Mouse (Mus musculus): ENCODE data around the gene Calm3. TPM values are rescaled to one million over a fixed set of nuclear protein-coding genes. Genes with fewer than 3 reads are reported as not detected.

Calm3 gene
- polyA plus RNA-seq, 1 experiment from 2014 or later: 237 TPM

GRCm38 (mm10) chr7:16914453-16915343, 9.2 kb downstream of the Calm3 start:
- TF ChIP-seq CTCF (IDR thresholded peaks at IDR 0.05): no peak
- DNase-seq (ENCODE audit: low read depth, low spot score): no peak
- no peaks in the 10 kb centered on the region for H3K27me3 ChIP-seq
- ChIA-PET CTCF (interaction anchor here (1.2 to 2.0 kb wide), 6 partner anchors 8 to 46 kb away, joined by 4 to 13 read pairs (median 8); partner anchors contain the start of genes Dact3 and Gng8), POLR2A (no interaction called here)
- ATAC-seq: no peak
- in situ Hi-C loops (cut with MboI; ENCODE audit: low pct_unique_long_range_greater_than_20kb): no loop called here

DNA sequence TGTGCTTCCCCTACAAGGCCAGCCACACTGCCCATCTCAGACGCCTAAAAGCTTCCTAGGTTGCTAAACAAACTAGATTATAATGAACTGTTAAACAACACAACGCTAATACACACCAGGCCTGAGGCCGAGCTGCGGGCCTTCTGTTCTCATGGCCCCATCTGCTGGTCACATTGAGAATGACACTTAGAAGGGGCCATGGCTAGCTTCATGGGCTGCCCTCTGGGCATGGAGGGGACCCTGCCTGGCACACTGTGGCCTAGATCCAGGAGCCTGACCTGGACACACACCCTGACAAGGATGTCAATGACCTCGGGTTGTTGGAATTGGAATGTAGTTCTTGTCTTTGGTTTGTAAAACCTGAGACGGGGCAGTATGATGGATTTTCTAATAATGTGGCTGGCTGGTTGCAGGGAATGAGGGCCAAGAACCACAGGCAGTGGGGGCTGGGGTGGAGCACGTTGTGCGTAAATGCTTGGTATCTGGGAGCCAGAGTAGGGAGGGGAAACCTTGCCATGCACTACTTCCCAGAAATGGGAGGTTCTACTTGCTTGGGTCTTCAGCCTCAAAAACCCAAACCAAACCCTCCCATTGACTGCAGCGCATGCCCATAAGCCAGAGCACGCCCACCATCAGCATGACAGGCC, 10.0 kb downstream of the Calm3 start:
- CTCF ChIA-PET: interaction anchor here (0.7 to 2.0 kb wide), 8 partner anchors 9 to 46 kb away, joined by 3 to 13 read pairs (median 6); partner anchors contain the start of genes Dact3 and Gng8
- no peaks in the 10 kb centered on the region for H3K27me3 ChIP-seq
- no peak for DNase-seq (ENCODE audit: low read depth, low spot score)
- in situ Hi-C loops (cut with MboI; ENCODE audit: low pct_unique_long_range_greater_than_20kb): no loop called here
- ATAC-seq: peak; percentile 68
- POLR2A ChIA-PET: interaction anchor here (1.2 kb wide), 1 partner anchor 19 kb away, joined by 3 read pairs; no protein-coding TSS in a partner anchor
- no peak for TF ChIP-seq CTCF (IDR thresholded peaks at IDR 0.05)

GRCm38 (mm10) chr7:16912360-16912759, 11.6 kb downstream of the Calm3 start:
- TF ChIP-seq CTCF (IDR thresholded peaks at IDR 0.05): no peak
- ChIA-PET CTCF (interaction anchor here (1.8 to 2.0 kb wide), 3 partner anchors 17 to 38 kb away, joined by 7 to 13 read pairs (median 10); partner anchors contain the start of genes Dact3 and Gng8), POLR2A (no interaction called here)
- ATAC-seq (no peak), DNase-seq (ENCODE audit: low read depth, low spot score) (no peak)
- in situ Hi-C loops (cut with MboI; ENCODE audit: low pct_unique_long_range_greater_than_20kb): no loop called here
- H3K27me3 ChIP-seq: no peaks in the 10 kb centered on the region

GRCm38 (mm10) chr7:16911904-16912303, 12.0 kb downstream of the Calm3 start:
- TF ChIP-seq CTCF (IDR thresholded peaks at IDR 0.05): no peak
- ATAC-seq (no peak), DNase-seq (ENCODE audit: low read depth, low spot score) (no peak)
- CTCF ChIA-PET: interaction anchor here (1.1 to 1.8 kb wide), 2 partner anchors 21 to 38 kb away, joined by 3 to 5 read pairs; no protein-coding TSS in a partner anchor
- in situ Hi-C loops (cut with MboI; ENCODE audit: low pct_unique_long_range_greater_than_20kb): no loop called here
- no peaks in the 10 kb centered on the region for H3K27me3 ChIP-seq
- POLR2A ChIA-PET: no interaction called here

- ChIA-PET POLR2A (no interaction called here), CTCF (interaction anchor here (1.8 kb wide), 1 partner anchor 36 kb away, joined by 5 read pairs; no protein-coding TSS in a partner anchor)
- ATAC-seq (no peak), DNase-seq (ENCODE audit: low read depth, low spot score) (no peak)
- H3K27me3 ChIP-seq: no peaks in the 10 kb centered on the region
- TF ChIP-seq CTCF (IDR thresholded peaks at IDR 0.05): no peak
- in situ Hi-C loops (cut with MboI; ENCODE audit: low pct_unique_long_range_greater_than_20kb): no loop called here
Observed at GRCm38 (mm10) chr7:16909909-16910308, 14.0 kb downstream of the Calm3 start.

- TF ChIP-seq CTCF (IDR thresholded peaks at IDR 0.05): no peak
- POLR2A ChIA-PET: no interaction called here
- no peak for ATAC-seq
- H3K27me3 ChIP-seq: no peaks in the 10 kb centered on the region
- in situ Hi-C loops (cut with MboI; ENCODE audit: low pct_unique_long_range_greater_than_20kb): no loop called here
- DNase-seq (ENCODE audit: low read depth, low spot score): no peak
- CTCF ChIA-PET: no interaction called here
Observed at GRCm38 (mm10) chr7:16908859-16909258, 15.1 kb downstream of the Calm3 start.

GRCm38 (mm10) chr7:16908367-16908766, 15.5 kb downstream of the Calm3 start:
- DNase-seq (ENCODE audit: low read depth, low spot score): no peak
- CTCF ChIA-PET: no interaction called here
- H3K27me3 ChIP-seq: no peaks in the 10 kb centered on the region
- in situ Hi-C loops (cut with MboI; ENCODE audit: low pct_unique_long_range_greater_than_20kb): no loop called here
- POLR2A ChIA-PET: no interaction called here
- ATAC-seq: no peak
- TF ChIP-seq CTCF (IDR thresholded peaks at IDR 0.05): no peak

- ChIA-PET CTCF (no interaction called here), POLR2A (no interaction called here)
- in situ Hi-C loops (cut with MboI; ENCODE audit: low pct_unique_long_range_greater_than_20kb): no loop called here
- DNase-seq (ENCODE audit: low read depth, low spot score): no peak
- no peak for TF ChIP-seq CTCF (IDR thresholded peaks at IDR 0.05)
- no peak for ATAC-seq
- no peaks in the 10 kb centered on the region for H3K27me3 ChIP-seq
Observed at GRCm38 (mm10) chr7:16907842-16908241, 16.1 kb downstream of the Calm3 start.

DNA sequence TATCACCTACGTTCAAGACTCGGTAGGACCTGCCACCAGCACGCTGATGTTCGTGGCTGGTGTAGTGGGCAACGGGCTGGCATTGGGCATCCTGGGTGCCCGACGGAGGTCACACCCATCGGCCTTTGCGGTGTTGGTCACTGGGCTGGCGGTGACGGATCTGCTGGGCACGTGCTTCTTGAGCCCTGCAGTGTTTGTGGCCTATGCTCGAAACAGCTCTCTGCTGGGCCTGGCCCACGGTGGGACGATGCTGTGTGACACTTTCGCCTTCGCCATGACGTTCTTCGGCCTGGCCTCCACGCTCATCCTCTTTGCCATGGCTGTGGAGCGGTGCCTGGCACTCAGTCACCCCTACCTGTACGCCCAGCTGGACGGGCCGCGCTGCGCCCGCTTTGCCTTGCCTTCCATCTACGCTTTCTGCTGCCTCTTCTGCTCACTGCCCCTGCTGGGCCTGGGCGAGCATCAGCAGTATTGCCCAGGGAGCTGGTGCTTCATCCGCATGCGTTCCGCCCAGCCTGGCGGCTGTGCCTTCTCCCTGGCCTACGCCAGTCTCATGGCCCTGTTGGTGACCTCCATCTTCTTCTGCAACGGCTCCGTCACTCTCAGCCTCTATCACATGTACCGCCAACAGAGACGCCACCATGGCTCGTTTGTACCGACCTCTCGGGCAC, 16.9 kb downstream of the Calm3 start:
- in situ Hi-C loops (cut with MboI; ENCODE audit: low pct_unique_long_range_greater_than_20kb): no loop called here
- ChIA-PET POLR2A (no interaction called here), CTCF (no interaction called here)
- ATAC-seq (no peak), DNase-seq (ENCODE audit: low read depth, low spot score) (no peak)
- no peak for TF ChIP-seq CTCF (IDR thresholded peaks at IDR 0.05)
- no peaks in the 10 kb centered on the region for H3K27me3 ChIP-seq

DNA sequence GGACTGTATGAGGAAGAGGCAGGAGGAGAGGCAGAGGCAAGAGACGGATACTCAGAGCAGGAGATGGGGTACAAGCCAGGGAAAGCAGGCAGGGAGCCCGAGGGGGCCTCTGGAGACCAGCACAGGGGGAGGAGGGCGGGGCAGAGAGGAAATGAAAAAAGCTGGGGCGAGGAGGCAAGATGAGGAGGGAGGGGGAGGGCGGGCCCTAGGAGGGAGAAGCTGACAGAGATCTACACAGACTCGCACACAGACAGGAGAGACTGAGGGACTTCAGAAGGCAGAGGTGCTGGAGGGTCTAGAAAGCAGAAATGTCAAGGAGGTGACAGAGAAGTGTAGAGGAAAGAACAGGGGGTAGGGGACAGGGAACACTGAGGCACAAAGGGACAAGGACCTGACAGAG, 17.6 kb downstream of the Calm3 start, which contains the start of gene Ptgir:
Ptgir (plus strand) TSS at position 210 of the 400 bp plus-strand sequence.
- TF ChIP-seq CTCF (IDR thresholded peaks at IDR 0.05): no peak
- ChIA-PET CTCF (no interaction called here), POLR2A (interaction anchor here (0.7 kb wide), 1 partner anchor 16 kb away, joined by 3 read pairs; no protein-coding TSS in a partner anchor)
- DNase-seq (ENCODE audit: low read depth, low spot score) (no peak), ATAC-seq (no peak)
- H3K27me3 ChIP-seq: no peaks in the 10 kb centered on the region
- in situ Hi-C loops (cut with MboI; ENCODE audit: low pct_unique_long_range_greater_than_20kb): no loop called here
